Mouse (Mus musculus) ES-E14 (cell line): Measurements from ENCODE around the gene Cacna1d. TPM values are rescaled to one million over a fixed set of nuclear protein-coding genes. Genes with fewer than 3 reads are reported as not detected.

ENCODE experiments used
- DNase-seq: peaks from one replicate; pipeline ENCODE4 v3.0.0-alpha.2; 2013; ENCODE audit warnings: low read depth, low spot score
- H3K27ac ChIP-seq: 2 replicates; pipeline ENCODE4 v1.5.1; 2012; ENCODE audit warnings: low read depth, mild to moderate bottlenecking, low read length, moderate library complexity, mixed read lengths; ENCODE audit not compliant: poor library complexity, insufficient read depth, severe bottlenecking
- H3K36me3 ChIP-seq: 2 replicates; pipeline ENCODE4 v1.6.1; 2012; ENCODE audit warnings: mild to moderate bottlenecking, low read length, moderate library complexity, mixed read lengths; ENCODE audit not compliant: control insufficient read depth, poor library complexity, insufficient read depth, severe bottlenecking
- H3K4me1 ChIP-seq, 2 experiments: fragments of 150-350 bp in 1 of 2; sonication (generic) in 1 of 2; 2 replicates each; pipeline ENCODE4 v1.6.1; 2012; ENCODE audit warnings: low read length in 2 of 2, mild to moderate bottlenecking in 1 of 2, mixed read lengths in 1 of 2; ENCODE audit not compliant: control insufficient read depth in 2 of 2, insufficient read depth in 2 of 2, poor library complexity in 1 of 2
- H3K4me3 ChIP-seq, 2 experiments: fragments of 150-350 bp in 1 of 2; sonication (generic) in 1 of 2; 2 replicates each; pipeline ENCODE4 v1.5.1; 2012; ENCODE audit warnings: low read length in 2 of 2, low read depth in 1 of 2, mild to moderate bottlenecking in 1 of 2, mixed read lengths in 1 of 2; ENCODE audit not compliant: insufficient read depth in 1 of 2, poor library complexity in 1 of 2, severe bottlenecking in 1 of 2
- H3K9ac ChIP-seq: 2 replicates; pipeline ENCODE4 v1.6.1; 2012; ENCODE audit warnings: low read depth, mild to moderate bottlenecking, low read length, mixed read lengths; ENCODE audit not compliant: poor library complexity, insufficient read depth, severe bottlenecking
- H3K9me3 ChIP-seq: fragments of 150-350 bp; sonication (generic); 2 replicates; pipeline ENCODE4 v1.6.1; 2012; ENCODE audit warnings: low read depth, mild to moderate bottlenecking, low read length; ENCODE audit not compliant: control insufficient read depth, insufficient read depth
- CHD2 ChIP-seq: IDR thresholded peaks from 2 replicates; pipeline ENCODE4 v1.6.1; 2014; ENCODE audit warnings: mild to moderate bottlenecking, low read depth, low read length, inconsistent platforms
- HCFC1 ChIP-seq: IDR thresholded peaks from 2 replicates; pipeline ENCODE4 v1.6.1; 2012; ENCODE audit warnings: low read length, inconsistent platforms, borderline replicate concordance; ENCODE audit not compliant: insufficient read depth
- MAFK ChIP-seq: IDR thresholded peaks from 2 replicates; pipeline ENCODE4 v1.6.1; 2014; ENCODE audit warnings: mild to moderate bottlenecking, low read depth, low read length, inconsistent platforms; ENCODE audit not compliant: insufficient read depth
- ZC3H11A ChIP-seq: IDR thresholded peaks from 2 replicates; pipeline ENCODE4 v1.6.1; 2012; ENCODE audit warnings: low read depth, mild to moderate bottlenecking, inconsistent platforms, low read length, borderline replicate concordance
- ZNF384 ChIP-seq: IDR thresholded peaks from 2 replicates; pipeline ENCODE4 v1.6.1; 2012; ENCODE audit warnings: low read depth, low read length, inconsistent platforms
- in situ Hi-C, 2 experiments: fragments of 600-800 bp; cut with MboI; formaldehyde crosslinking; loops; one replicate each; pipeline ENCODE4 v1.15.1; 2025; ENCODE audit warnings: low sequenced_read_pairs in 2 of 2, inconsistent platforms in 1 of 2; ENCODE audit not compliant: unreplicated experiment in 2 of 2
- total RNA-seq: library from RNA; depleted of rRNA; stranded (reverse); fragments of 300-350 nt; gene quantifications from 2 replicates; pipeline ENCODE4 v1.2.3, GENCODE M21; 2012

The Cacna1d gene
- total RNA-seq, 1 experiment, result 0.36 TPM

GRCm38 (mm10) chr14:30493276-30493675, 2.0 kb upstream of the Cacna1d start:
- Histone ChIP-seq H3K36me3 (peaks cover 14% of the 10 kb centered on the region), H3K27ac (no peak overlapping the region), H3K4me1 (no peaks in the 10 kb centered on the region), H3K9me3 (no peaks in the 10 kb centered on the region), H3K4me3 (no peak overlapping the region), H3K9ac (no peak overlapping the region)
- in situ Hi-C loops, result loop anchor here in 1 of 2 experiments (25.0 kb wide), 1 partner anchor 356 kb away; no protein-coding TSS in a partner anchor
- no peak for DNase-seq
- TF ChIP-seq HCFC1, result no peak
- no peak for TF ChIP-seq ZC3H11A
- no peak for TF ChIP-seq ZNF384
- no peak for TF ChIP-seq MAFK
- TF ChIP-seq CHD2, result no peak

GRCm38 (mm10) chr14:30479361-30479948, 11.8 kb downstream of the Cacna1d start, which contains the start of gene Dcp1a:
Gene Dcp1a, plus strand, starts transcription at chr14:30479535.
- H3K4me3 ChIP-seq, result peak within 1 kb of the TSS; percentile 91 to 99
- peak; percentile 94 for DNase-seq
- H3K27ac ChIP-seq, result peak within 1 kb of the TSS; percentile 68
- H3K9ac ChIP-seq, result peak within 1 kb of the TSS; percentile 99
- in situ Hi-C loops, result loop anchor here in 1 of 2 experiments (25.0 kb wide), 1 partner anchor 342 kb away; no protein-coding TSS in a partner anchor
- H3K9me3 ChIP-seq, result no peaks in the 10 kb centered on the region
- H3K4me1 ChIP-seq, result peaks cover 0 to under 1% of the 10 kb centered on the region in 2 experiments; a peak in 1 of 4 replicates
- H3K36me3 ChIP-seq, result peaks cover 4% of the 10 kb centered on the region
- TF ChIP-seq CHD2 (0 out of 2 replicates have a peak, but pooled peaks have one; percentile 6), MAFK (no peak), HCFC1 (peak; percentile 93)

- Histone ChIP-seq H3K4me1 (peaks cover 0 to 2% of the 10 kb centered on the region in 2 experiments; a peak in 1 of 4 replicates), H3K9ac (no peak overlapping the region), H3K36me3 (no peaks in the 10 kb centered on the region), H3K27ac (no peak overlapping the region), H3K9me3 (no peaks in the 10 kb centered on the region), H3K4me3 (no peak overlapping the region)
- no peak for TF ChIP-seq MAFK
- no peak for TF ChIP-seq ZNF384
- TF ChIP-seq HCFC1, result no peak
- TF ChIP-seq ZC3H11A, result no peak
- no peak for TF ChIP-seq CHD2
- DNase-seq, result no peak
- in situ Hi-C loops, result loop anchor here in 1 of 2 experiments (25.0 kb wide), 1 partner anchor 337 kb away; no protein-coding TSS in a partner anchor
Observed at GRCm38 (mm10) chr14:30474416-30474815, 16.8 kb downstream of the Cacna1d start.

GRCm38 (mm10) chr14:30473605-30474004, 17.6 kb downstream of the Cacna1d start:
- no peak for TF ChIP-seq MAFK
- no peak for TF ChIP-seq CHD2
- TF ChIP-seq ZC3H11A, result no peak
- no peak for TF ChIP-seq ZNF384
- TF ChIP-seq HCFC1, result no peak
- no peak overlapping the region for H3K9ac ChIP-seq
- H3K36me3 ChIP-seq, result no peaks in the 10 kb centered on the region
- DNase-seq, result no peak
- no peaks in the 10 kb centered on the region for H3K9me3 ChIP-seq
- H3K4me3 ChIP-seq, result no peak overlapping the region
- H3K27ac ChIP-seq, result no peak overlapping the region
- H3K4me1 ChIP-seq, result peaks cover 0 to 2% of the 10 kb centered on the region in 2 experiments; a peak in 1 of 4 replicates
- in situ Hi-C loops, result loop anchor here in 1 of 2 experiments (25.0 kb wide), 1 partner anchor 336 kb away; no protein-coding TSS in a partner anchor
